Mouse (Mus musculus) adrenal gland, postnatal 14 days (tissue): ENCODE data around the gene Mid1. TPM values are rescaled to one million over a fixed set of nuclear protein-coding genes. Genes with fewer than 3 reads are reported as not detected.
"Not testable (repeated sequence)": the region's sequence is repeated elsewhere in the genome, so short reads cannot be mapped to it uniquely, and the experiment has no call there.

Source experiments
- DNase-seq: peaks from one replicate; pipeline ENCODE4 v3.0.0; 2021; ENCODE audit warnings: mixed read lengths
- total RNA-seq: library from RNA; stranded (reverse); gene quantifications from 2 replicates; pipeline ENCODE4 v1.2.3, GENCODE M21; 2021

Gene Mid1
- total RNA-seq, 1 experiment from 2014 or later, result 24.7 TPM

- DNase-seq, result peak; percentile 4
These were observed 287.1 kb downstream of the Mid1 start for GRCm38 (mm10) chrX:169972131-169972530.

GRCm38 (mm10) chrX:169972791-169973494 lies 287.9 kb downstream of the Mid1 start:
- DNase-seq, result peak; percentile 26

- DNase-seq, result peak; percentile 23
These were observed 288.8 kb downstream of the Mid1 start for GRCm38 (mm10) chrX:169973806-169974205.

DNA sequence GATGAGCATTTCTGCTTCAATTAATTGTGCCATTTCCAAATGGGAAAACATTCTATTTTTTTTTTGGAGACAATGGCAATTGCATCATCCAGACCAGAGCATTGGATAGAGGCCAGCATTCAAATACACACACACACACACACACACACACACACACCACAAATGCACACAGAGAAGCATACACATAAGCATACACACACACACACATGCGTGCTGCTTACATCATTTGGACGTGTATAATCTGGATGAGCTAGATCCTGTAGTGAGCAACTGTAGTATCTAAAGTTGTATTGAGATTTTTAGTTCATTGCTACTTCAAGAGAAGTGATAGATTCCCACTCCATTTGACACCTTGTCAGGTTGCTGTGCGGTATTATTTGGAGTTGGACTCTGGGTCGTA lies 289.5 kb downstream of the Mid1 start:
- peak; percentile 16 for DNase-seq

GRCm38 (mm10) chrX:169974974-169975373 lies 290.0 kb downstream of the Mid1 start:
- DNase-seq, result peak; percentile 3

GRCm38 (mm10) chrX:169975681-169976131 lies 290.7 kb downstream of the Mid1 start:
- peak; percentile 42 for DNase-seq

DNA sequence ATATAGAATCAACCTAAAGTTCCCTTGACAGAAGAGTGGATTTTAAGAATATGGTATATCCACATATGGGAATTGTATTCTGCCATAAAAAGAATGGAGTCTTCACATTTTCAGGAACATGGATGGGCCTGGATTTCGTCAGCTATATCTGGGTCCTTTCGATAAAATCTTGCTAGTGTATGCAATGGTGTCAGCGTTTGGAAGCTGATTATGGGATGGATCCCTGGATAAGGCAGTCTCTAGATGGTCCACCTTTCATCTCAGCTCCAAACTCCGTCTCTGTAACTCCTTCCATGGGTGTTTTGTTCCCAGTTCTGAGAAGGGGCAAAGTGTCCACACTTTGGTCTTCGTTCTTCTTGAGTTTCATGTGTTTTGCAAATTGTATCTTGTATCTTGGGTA lies 291.3 kb downstream of the Mid1 start:
- DNase-seq, result not testable (repeated sequence)

- DNase-seq, result peak; percentile 11
These were observed 292.9 kb downstream of the Mid1 start for GRCm38 (mm10) chrX:169977856-169978435.

- DNase-seq, result peak; percentile 83
These were observed 293.7 kb downstream of the Mid1 start for GRCm38 (mm10) chrX:169978436-169979381.

DNA sequence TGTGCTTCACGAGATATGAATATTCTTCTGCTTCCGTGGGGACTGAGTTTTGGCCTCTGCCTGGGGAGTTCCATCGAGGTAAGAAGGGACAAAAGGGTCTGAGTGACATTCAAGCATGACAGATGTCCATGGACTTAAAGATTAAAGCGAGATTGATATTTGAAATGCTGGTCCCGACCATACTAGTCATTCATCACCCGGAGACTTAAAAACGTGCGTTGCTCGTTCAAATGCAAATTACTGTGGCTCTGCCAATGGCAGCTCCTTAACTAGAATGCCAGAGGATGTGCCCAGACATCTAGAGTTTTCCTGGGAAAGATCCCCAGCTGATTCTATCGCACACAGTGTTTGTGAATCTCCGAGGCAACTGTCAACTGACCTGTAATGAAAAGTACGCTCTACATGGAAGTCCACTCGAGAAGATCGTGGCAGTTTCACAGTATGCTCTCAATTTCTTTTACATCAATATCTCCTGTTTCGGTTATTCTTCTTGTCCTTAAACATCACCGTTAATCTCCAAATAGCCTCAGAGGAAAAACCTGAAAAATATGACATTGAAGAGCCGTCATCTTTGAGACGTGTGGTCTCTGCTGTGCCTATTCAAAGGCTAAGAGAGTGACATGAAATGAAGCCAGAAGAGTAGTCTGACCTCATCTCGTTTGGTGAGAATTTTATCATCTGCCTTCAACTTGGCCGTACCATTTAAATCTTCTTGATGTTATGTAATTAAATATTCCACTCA lies 294.6 kb downstream of the Mid1 start:
- DNase-seq, result peak; percentile 17

GRCm38 (mm10) chrX:169980203-169980556 lies 295.2 kb downstream of the Mid1 start:
- peak; percentile 11 for DNase-seq

- DNase-seq, result peak; percentile 45
These were observed 295.9 kb downstream of the Mid1 start for GRCm38 (mm10) chrX:169980809-169981289.

- peak; percentile 32 for DNase-seq
These were observed 296.8 kb downstream of the Mid1 start for GRCm38 (mm10) chrX:169981761-169982181.

- DNase-seq, result not testable (repeated sequence)
These were observed 297.8 kb downstream of the Mid1 start for GRCm38 (mm10) chrX:169982606-169983400.

DNA sequence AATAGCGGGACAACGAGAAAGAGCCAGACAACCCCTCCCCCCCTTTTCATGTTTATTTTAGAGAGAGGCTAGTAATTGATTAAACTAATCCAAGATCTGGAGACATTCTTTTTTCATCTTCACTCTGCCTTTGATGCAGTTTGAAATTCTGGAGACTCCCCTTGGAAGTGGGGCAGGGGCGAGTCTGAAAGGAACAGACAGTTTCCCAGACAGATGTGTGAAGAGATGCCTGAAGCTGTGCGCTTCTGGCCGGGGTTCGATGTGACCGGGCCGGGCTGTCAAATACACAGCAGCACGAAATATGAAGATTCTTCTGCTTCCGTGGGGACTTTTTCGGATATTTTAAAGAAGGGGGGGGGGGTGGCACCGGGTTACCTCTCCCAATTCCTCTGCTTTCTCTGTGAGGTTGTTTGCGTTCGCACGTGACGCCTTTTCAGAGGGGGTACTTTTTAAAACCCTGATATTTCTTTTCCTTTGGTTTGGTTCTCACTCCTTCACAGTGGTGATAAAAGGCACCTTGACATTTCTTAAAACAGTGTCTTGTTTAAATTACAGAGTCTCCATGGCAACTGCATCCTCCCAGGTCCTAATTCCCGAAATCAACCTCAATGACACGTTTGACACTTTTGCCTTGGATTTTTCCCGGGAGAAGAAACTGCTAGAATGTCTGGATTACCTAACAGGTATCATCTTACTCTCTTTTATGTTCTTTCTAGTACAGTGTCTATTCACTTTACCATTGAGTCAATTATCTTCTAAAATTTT lies 298.6 kb downstream of the Mid1 start:
- peak; percentile 6 for DNase-seq

- peak; percentile 3 for DNase-seq
These were observed 299.3 kb downstream of the Mid1 start for GRCm38 (mm10) chrX:169984331-169984730.

DNA sequence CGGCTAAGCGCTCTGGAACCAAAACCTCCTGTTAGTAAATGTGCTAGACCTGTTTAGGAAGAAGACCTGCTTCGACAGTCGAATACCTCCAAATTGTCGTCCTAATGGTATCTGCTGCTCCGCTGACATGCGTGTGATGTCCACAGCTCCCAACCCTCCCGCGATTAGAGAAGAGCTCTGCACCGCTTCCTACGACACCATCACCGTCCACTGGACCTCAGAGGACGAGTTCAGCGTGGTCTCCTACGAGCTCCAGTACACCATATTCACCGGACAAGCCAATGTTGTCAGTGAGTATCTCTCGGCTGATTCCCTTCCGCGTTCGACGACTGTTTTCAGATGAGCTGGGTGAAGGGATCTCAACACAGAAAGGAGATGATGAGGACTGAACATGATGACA lies 299.9 kb downstream of the Mid1 start:
- DNase-seq, result peak; percentile 11

DNA sequence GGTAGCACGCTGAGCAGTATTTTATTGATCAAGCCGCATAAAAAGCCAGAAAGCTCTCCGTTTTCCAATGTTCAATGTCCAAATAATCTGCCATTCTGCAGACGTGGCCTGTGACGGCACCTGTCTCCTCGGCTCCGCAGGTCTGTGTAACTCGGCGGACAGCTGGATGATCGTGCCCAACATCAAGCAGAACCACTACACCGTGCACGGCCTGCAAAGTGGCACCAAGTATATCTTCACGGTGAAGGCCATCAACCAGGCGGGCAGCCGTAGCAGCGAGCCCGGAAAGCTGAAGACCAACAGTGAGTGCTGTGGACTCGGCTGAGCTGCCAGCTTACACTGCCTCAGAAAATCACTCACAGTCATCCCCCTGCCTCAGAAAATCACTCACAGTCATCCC lies 300.8 kb downstream of the Mid1 start:
- DNase-seq, result peak; percentile 53

- DNase-seq, result peak; percentile 89
These were observed 301.7 kb downstream of the Mid1 start for GRCm38 (mm10) chrX:169986519-169987367.
